Mouse (Mus musculus): Measurements from ENCODE around the gene Pde7b.

The Pde7b gene

GRCm38 (mm10) chr10:20724906-20725305 lies at the start of gene Pde7b:
Pde7b (minus strand) TSS chr10:20725078.
- DNase-seq (ENCODE audit: low spot score) = peak; percentile 76

GRCm38 (mm10) chr10:20772056-20772455 lies 47.2 kb upstream of the Pde7b start:
- DNase-seq (ENCODE audit: low spot score) = no peak

GRCm38 (mm10) chr10:20770418-20770888 lies 45.6 kb upstream of the Pde7b start:
- no peak for DNase-seq (ENCODE audit: low spot score)

- no peak for DNase-seq (ENCODE audit: low spot score)
These were observed 44.9 kb upstream of the Pde7b start for GRCm38 (mm10) chr10:20769557-20770417.

- DNase-seq (ENCODE audit: low spot score) = no peak
These were observed 39.5 kb upstream of the Pde7b start for GRCm38 (mm10) chr10:20764352-20764751.

- DNase-seq (ENCODE audit: low spot score) = no peak
These were observed 34.1 kb upstream of the Pde7b start for GRCm38 (mm10) chr10:20758939-20759338.

GRCm38 (mm10) chr10:20758259-20758658 lies 33.4 kb upstream of the Pde7b start:
- DNase-seq (ENCODE audit: low spot score) = no peak

GRCm38 (mm10) chr10:20756219-20756618 lies 31.3 kb upstream of the Pde7b start:
- no peak for DNase-seq (ENCODE audit: low spot score)

DNA sequence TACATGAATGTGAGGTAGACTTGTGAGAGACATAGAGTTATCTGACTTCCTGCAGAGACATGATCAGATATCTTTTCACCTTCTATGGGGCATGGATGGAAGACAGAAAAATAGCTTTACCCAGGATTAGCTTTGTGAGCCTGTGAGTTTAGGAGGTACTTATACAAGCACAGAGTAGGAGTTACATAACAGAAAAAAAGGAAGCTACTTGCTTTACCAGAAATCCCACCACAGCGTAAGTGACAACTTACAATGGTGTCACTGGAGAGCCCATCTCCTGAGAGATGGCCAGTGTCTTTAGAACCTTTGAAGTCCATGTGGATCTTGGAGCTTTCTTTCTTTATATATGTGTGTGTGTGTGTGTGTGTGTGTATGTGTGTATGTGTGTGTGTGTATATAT lies 28.0 kb upstream of the Pde7b start:
- no peak for DNase-seq (ENCODE audit: low spot score)

DNA sequence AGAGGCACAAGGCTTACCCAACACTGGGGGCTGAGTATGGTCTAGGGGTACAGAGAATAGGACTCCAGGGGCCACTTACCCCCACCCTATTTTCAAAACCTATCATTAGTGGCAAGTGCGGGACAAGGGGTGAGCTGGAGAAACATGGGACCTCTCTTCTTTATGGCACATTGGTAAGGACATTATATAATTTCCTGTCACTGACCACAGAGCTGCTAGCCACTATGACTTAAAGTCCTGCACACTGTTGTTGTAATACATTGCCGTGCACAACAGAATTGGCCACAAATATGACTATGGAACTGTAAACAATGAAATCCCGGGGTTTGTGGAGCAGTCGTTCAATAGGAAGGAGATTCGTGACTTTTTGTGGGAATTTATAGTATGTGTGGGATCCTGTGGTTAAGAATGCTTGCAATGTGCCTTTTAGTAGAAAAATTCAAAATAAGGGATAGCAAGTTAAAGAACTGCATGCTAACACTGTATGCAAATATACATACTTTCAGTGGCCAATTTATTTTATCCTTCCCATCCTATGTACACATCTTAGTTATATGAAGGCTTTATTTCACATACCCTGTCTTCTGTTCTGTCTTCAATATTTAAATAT lies 25.9 kb upstream of the Pde7b start:
- no peak for DNase-seq (ENCODE audit: low spot score)

- no peak for DNase-seq (ENCODE audit: low spot score)
These were observed 24.1 kb upstream of the Pde7b start for GRCm38 (mm10) chr10:20748938-20749337.

- DNase-seq (ENCODE audit: low spot score) = no peak
These were observed 22.4 kb upstream of the Pde7b start for GRCm38 (mm10) chr10:20747229-20747628.

DNA sequence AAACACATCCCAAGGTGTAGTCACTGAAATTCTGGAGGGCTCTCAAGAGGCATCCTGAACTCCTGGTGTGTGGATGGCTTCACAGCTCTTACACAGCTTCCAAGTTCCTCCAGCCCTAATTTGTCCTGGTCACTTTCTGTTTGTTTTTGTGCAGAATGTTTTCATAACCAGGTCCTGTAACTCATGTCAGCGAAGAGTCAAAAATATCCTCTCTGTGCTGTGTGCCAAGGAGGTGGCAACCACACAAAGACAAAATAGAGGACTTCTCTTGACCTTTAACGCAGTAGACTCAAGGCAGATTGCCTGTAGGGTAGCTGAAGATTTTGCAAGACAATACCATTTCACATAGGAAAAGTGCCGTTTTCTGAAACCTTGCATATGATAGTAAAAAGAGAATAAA lies 14.9 kb upstream of the Pde7b start:
- DNase-seq (ENCODE audit: low spot score) = no peak

DNA sequence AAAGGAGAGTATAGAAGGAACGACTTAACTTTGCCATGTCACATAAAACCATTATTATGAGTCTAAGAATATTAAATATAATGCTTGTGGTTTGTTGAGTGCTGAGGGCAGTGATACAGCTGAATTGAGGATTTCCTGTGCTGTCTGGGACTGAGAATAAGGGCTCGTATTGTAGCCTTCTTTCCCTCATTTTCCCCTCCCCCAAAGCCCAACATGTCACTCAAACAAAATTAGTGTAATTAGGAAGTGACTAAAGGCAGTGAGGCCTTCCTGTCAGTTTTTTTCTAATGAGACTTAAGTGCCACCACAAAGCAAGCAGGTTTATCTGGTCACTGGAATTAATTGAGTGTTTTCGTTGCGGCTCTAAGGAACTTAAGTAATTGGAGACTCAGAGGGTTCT lies 12.3 kb upstream of the Pde7b start:
- DNase-seq (ENCODE audit: low spot score) = no peak

DNA sequence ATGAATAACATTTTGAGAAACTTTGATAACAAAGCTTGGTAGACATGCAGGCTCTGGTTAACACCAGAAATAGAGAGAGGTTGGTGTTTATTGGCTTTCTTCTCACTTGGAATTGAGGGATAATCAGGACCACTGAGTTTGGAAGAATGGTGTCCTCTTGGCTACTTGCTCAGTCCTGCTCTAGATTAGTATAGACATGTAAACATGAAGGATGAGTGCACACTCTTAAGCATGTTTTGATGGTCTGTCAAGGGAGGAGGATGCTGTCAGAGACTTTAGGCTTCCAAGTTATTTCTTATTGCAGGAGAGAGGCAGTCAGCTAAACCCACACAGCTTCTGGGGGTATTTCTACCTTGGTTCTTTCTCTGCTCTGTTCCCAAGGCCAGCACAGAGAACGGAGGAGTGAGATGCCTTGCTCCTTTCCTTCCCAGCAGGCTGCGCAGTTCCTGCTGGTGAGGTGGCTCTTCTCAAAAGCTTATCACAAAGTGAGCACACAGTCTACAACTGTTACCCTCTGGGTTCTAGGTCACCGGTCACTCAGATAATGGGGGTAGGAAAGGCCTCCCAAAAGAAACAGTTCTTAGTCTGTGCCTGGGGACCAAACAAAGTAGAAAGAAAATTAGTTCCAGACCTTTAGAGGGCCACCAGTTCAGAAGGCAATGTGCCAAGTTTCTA lies 11.0 kb upstream of the Pde7b start:
- no peak for DNase-seq (ENCODE audit: low spot score)

GRCm38 (mm10) chr10:20733576-20733975 lies 8.7 kb upstream of the Pde7b start:
- DNase-seq (ENCODE audit: low spot score) = no peak

- no peak for DNase-seq (ENCODE audit: low spot score)
These were observed 7.3 kb upstream of the Pde7b start for GRCm38 (mm10) chr10:20732180-20732579.

- DNase-seq (ENCODE audit: low spot score) = no peak
These were observed 5.2 kb upstream of the Pde7b start for GRCm38 (mm10) chr10:20730034-20730433.

- DNase-seq (ENCODE audit: low spot score) = no peak
These were observed 606 bp upstream of the Pde7b start for GRCm38 (mm10) chr10:20725384-20725983.

- DNase-seq (ENCODE audit: low spot score) = no peak
These were observed 427 bp downstream of the Pde7b start for GRCm38 (mm10) chr10:20724451-20724850.

DNA sequence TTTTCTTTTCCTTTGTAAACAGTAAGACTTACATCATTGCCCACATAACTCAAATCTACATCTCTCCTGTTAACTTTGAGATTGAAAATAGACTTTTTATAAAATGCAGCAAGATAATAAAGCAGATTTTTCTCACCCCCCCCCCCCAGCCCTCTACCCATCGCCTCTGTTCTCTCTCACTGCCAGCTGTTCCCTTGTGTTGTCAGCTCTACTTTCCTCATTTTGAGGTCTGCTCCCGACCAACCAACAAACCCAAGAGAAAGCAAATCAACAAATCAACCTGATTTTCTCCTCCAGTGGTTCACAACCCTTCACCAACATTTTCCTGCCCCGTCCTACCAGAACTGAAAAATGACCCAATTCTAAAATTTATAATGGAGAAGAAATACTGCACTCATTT lies 916 bp downstream of the Pde7b start:
- DNase-seq (ENCODE audit: low spot score) = no peak

- no peak for DNase-seq (ENCODE audit: low spot score)
These were observed 1.4 kb downstream of the Pde7b start for GRCm38 (mm10) chr10:20723521-20723915.

Data from urinary bladder, postnatal 14 days (tissue).